Mouse (Mus musculus) heart, embryonic 16.5 days (tissue): ENCODE measurements around the gene Dock3. TPM values are rescaled to one million over a fixed set of nuclear protein-coding genes. Genes with fewer than 3 reads are reported as not detected.
A peak's percentile ranks its signal among the peaks of the same experiment; 100 is the strongest.

Source experiments
- ATAC-seq: fragments of 200-750 bp; cut with Nextera tagmentation; replicated peaks from 2 replicates; pipeline ENCODE4 v1.8.0; 2017; ENCODE audit warnings: moderate number of reproducible peaks; ENCODE audit not compliant: insufficient read depth, low FRiP score; ENCODE audit errors: extremely low read depth
- H3K27ac ChIP-seq: fragments of 300-500 bp; sonication (generic); 2 replicates; pipeline ENCODE4 v1.5.1; 2014; ENCODE audit warnings: mild to moderate bottlenecking, low read length, control low read depth, moderate library complexity
- H3K27me3 ChIP-seq: fragments of 300-500 bp; sonication (generic); 2 replicates; pipeline ENCODE4 v1.6.1; 2014; ENCODE audit warnings: low read length, mixed read lengths; ENCODE audit not compliant: control insufficient read depth, insufficient read depth
- H3K36me3 ChIP-seq: fragments of 300-500 bp; sonication (generic); 2 replicates; pipeline ENCODE4 v1.6.1; 2014; ENCODE audit not compliant: control insufficient read depth, insufficient read depth
- H3K4me1 ChIP-seq: fragments of 300-500 bp; sonication (generic); 2 replicates; pipeline ENCODE4 v1.6.1; 2014; ENCODE audit warnings: low read length, mixed read lengths; ENCODE audit not compliant: control insufficient read depth, insufficient read depth
- H3K4me2 ChIP-seq: fragments of 300-500 bp; sonication (generic); 2 replicates; pipeline ENCODE4 v1.6.1; 2014; ENCODE audit warnings: low read depth, mild to moderate bottlenecking, control low read depth, low read length
- H3K4me3 ChIP-seq: fragments of 300-500 bp; sonication (generic); 2 replicates; pipeline ENCODE4 v1.5.1; 2014; ENCODE audit warnings: mild to moderate bottlenecking, control low read depth, low read length
- H3K9ac ChIP-seq: fragments of 300-500 bp; sonication (generic); 2 replicates; pipeline ENCODE4 v1.6.1; 2014; ENCODE audit warnings: low read length, control low read depth
- H3K9me3 ChIP-seq: fragments of 300-500 bp; sonication (generic); replicated peaks from 2 replicates; pipeline ENCODE4 v1.6.1; 2016; ENCODE audit warnings: low read length; ENCODE audit not compliant: control insufficient read depth
- WGBS: fragments of 180-500 bp; shearing (Covaris S2); extraction: QIAGEN DNeasy Blood & Tissue Kit; methylation state at CpG from one replicate; pipeline ENCODE4 v1.1.7; 2014; 5-methylcytosine and 5-hydroxymethylcytosine counted together
- polyA plus RNA-seq: library from polyadenylated mRNA; unstranded; fragments of >200 nt; fragmentation: Nextera tagmentation; extraction: Ambion mirVana; gene quantifications from 2 replicates; pipeline ENCODE4 v1.2.1, GENCODE M21; 2015

Gene Dock3
- polyA plus RNA-seq, 1 experiment from 2014 or later, result 0.43 TPM

DNA sequence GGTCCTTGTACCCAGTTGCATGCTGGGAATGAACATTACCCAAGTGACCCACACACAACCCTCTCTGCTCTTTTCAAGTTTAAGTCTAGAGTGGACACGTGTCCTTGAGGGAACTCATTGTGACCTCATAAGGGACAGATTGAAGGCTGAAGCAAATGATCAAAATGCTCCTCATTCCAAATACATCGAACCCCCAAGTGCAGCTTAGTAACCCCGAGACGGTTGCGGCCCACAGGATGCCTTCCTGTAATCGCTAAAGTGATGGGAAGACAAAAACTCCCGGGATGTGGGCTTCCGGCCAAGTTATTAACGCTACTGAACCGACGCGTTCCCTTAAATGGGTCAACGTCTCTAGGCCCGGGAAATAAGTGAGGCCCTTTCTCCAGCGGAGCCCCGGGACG is 340.4 kb downstream of the Dock3 start:
- Histone ChIP-seq H3K9ac (peak overlapping the region; percentile 92), H3K4me3 (peak overlapping the region; percentile 84), H3K4me2 (peak overlapping the region; percentile 71), H3K27ac (peak overlapping the region; percentile 87), H3K9me3 (no peaks in the 10 kb centered on the region), H3K27me3 (no peaks in the 10 kb centered on the region), H3K36me3 (peaks cover 21% of the 10 kb centered on the region), H3K4me1 (peaks cover 20% of the 10 kb centered on the region)
- no peak for ATAC-seq
- 1% methylated on average over 17 of the region's 17 CpGs for WGBS

DNA sequence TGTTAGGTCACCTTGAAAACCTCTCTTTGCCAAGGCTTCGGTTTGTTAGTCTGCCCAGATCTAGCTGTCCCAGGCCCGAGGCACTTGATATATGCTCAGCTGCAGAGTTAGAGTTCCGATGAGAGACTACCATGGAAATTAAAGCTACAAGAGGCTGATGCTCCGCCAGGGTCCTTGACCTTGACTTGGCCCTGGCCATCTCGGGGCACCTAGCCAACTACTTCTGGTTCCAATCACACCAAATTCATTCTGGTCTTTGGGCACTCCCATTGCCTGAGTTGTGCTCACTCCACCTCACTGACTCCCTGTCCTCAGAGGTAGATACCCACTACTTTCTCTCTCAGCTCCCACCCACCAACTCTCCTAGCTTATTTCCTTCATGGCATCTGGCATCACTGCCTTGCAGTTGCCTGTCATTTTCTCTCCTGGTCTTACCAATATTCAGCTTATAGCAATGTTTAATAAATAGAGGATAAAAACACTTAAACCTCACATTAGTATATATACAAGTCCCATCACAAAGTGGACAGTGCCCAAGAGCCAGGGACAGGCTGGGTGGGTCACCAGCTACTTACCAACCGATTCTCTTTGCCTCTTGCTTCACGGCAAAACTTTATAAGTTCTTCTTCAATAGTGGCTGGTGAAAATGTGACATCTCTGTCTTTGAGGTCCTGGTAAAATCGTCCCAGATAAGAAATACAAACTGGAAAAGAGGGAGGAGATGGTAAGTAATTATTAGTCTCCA is 341.0 kb downstream of the Dock3 start:
- Histone ChIP-seq H3K4me3 (peak overlapping the region; percentile 84), H3K27ac (no peak overlapping the region), H3K9me3 (no peaks in the 10 kb centered on the region), H3K4me1 (peaks cover 22% of the 10 kb centered on the region), H3K36me3 (peaks cover 21% of the 10 kb centered on the region), H3K27me3 (no peaks in the 10 kb centered on the region), H3K9ac (peak overlapping the region; percentile 92), H3K4me2 (peak overlapping the region; percentile 71)
- no peak for ATAC-seq
- 42% methylated on average over 8 of the region's 8 CpGs for WGBS

GRCm38 (mm10) chr9:106889321-106889720 is 342.4 kb downstream of the Dock3 start:
- Histone ChIP-seq H3K27me3 (no peaks in the 10 kb centered on the region), H3K9me3 (no peaks in the 10 kb centered on the region), H3K4me1 (peaks cover 35% of the 10 kb centered on the region), H3K36me3 (peaks cover 21% of the 10 kb centered on the region), H3K4me3 (no peak overlapping the region), H3K27ac (no peak overlapping the region), H3K9ac (no peak overlapping the region), H3K4me2 (no peak overlapping the region)
- ATAC-seq, result no peak
- 78% methylated on average over 9 of the region's 9 CpGs for WGBS

GRCm38 (mm10) chr9:106888346-106888745 is 343.4 kb downstream of the Dock3 start:
- peaks cover 43% of the 10 kb centered on the region for H3K4me1 ChIP-seq
- peaks cover 21% of the 10 kb centered on the region for H3K36me3 ChIP-seq
- no peak overlapping the region for H3K4me3 ChIP-seq
- H3K27ac ChIP-seq, result no peak overlapping the region
- no peak for ATAC-seq
- no peaks in the 10 kb centered on the region for H3K9me3 ChIP-seq
- no peak overlapping the region for H3K4me2 ChIP-seq
- no peak overlapping the region for H3K9ac ChIP-seq
- no peaks in the 10 kb centered on the region for H3K27me3 ChIP-seq
- WGBS, result 93% methylated on average over 3 of the region's 3 CpGs

DNA sequence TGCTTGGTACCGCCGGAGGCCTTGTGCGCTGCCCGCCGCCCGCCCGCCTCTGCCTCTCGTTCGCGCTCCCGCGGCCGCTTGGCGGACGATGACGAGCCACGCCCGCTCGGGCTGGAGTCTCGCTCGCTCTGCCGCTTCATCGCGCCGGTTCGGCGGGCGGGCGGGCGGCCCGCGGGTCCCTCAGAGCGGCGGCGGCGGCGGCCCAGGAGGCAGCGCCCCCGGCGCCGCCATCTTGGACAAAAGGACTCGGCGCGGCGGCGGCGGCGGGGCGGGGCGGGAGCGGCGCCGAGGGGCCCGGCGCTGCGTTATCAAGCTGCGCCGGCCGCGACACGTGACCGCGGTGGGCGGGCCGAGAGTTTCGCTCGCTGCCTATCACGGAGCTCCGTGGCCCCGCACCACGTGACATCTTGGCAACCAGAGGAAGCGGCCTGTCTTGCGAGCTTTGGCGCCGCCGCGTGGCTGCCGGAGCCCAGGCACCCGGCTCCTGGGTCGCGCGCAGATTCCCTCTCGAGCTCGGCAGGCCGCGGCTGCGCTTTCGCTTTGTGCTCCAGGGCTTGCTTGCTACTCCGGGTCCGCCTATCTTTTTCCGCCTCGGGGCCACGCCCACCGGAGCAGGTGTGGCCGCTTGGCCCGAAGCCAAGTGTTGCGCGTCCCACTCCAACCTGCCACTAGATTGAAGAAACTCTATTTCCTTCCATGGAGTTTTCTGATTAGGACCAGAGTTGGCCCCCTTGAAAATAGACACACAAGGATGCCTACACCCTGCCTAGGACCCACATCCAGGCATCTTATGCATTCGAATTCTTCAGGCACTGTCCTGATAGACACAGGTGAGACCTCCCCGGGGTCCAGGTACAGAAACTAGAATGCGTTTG is 344.6 kb downstream of the Dock3 start, which contains the start of gene Rbm15b:
Gene Rbm15b (minus strand): TSS at position 601 of the 875 bp plus-strand sequence.
- H3K27ac ChIP-seq, result peak within 1 kb of the TSS; percentile 79
- peaks cover 23% of the 10 kb centered on the region for H3K36me3 ChIP-seq
- H3K27me3 ChIP-seq, result no peaks in the 10 kb centered on the region
- peak; percentile 81 for ATAC-seq
- no peaks in the 10 kb centered on the region for H3K9me3 ChIP-seq
- H3K9ac ChIP-seq, result peak within 1 kb of the TSS; percentile 92
- WGBS, result 2% methylated on average over 99 of the region's 101 CpGs
- H3K4me2 ChIP-seq, result peak within 1 kb of the TSS; percentile 79
- H3K4me3 ChIP-seq, result peak within 1 kb of the TSS; percentile 79
- H3K4me1 ChIP-seq, result peaks cover 46% of the 10 kb centered on the region

- no peaks in the 10 kb centered on the region for H3K9me3 ChIP-seq
- 0 out of 2 replicates have a peak, but pooled peaks have one; percentile 10 for ATAC-seq
- H3K4me2 ChIP-seq, result peak overlapping the region; percentile 79
- H3K9ac ChIP-seq, result peak overlapping the region; percentile 92
- under 1% methylated on average over 102 of the region's 107 CpGs for WGBS
- H3K4me1 ChIP-seq, result peaks cover 46% of the 10 kb centered on the region
- peaks cover 23% of the 10 kb centered on the region for H3K36me3 ChIP-seq
- peak overlapping the region; percentile 79 for H3K4me3 ChIP-seq
- H3K27ac ChIP-seq, result peak overlapping the region; percentile 79
- H3K27me3 ChIP-seq, result no peaks in the 10 kb centered on the region
Observed at GRCm38 (mm10) chr9:106885901-106886731, 345.6 kb downstream of the Dock3 start.

DNA sequence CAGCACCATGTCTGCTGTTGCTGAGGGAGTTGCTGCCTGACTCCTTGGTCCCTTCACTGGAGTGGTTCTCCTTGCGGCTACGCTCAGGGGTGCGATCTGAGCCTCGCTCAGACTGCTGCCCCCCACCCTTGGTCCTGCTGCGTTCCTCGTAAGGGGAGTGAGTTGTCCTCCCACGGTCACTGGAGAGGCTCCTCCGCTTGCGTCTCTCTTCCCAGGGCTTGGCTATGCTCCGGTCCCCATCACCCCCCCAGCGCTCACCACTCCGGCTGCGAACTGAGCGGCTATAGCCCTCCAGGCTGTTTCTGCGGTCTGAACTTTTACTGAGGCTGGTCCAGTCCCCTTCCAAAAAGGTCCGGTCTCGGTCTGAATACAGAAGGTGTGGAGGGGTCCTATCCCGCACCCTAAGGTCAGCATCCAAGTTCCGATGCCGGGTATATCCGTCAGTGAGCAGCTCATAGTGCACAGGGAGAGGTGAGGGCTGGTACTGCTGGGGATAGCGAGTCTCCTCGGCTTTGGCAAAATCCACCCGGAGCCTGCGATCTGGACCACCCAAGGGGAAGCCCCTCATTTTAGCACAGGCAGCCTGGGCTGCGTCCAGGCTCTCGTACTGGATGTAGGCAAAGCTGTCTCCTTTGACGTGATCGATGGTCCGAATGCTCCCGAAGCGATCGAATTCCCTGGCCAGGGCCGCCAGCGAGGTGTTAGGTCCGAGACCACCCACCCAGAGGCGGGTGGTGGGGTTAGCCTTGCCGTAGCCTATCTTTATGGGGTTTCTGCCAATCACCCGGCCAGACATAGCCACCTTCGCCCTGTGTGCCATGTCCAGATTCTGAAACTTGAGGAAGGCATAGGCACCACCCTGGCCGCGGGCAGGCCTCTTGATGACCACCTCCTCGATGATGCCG is 346.5 kb downstream of the Dock3 start:
- whole genome bisulfite sequencing, result 23% methylated on average over 44 of the region's 44 CpGs
- Histone ChIP-seq H3K4me2 (peak overlapping the region; percentile 79), H3K9me3 (no peaks in the 10 kb centered on the region), H3K27ac (no peak overlapping the region), H3K27me3 (no peaks in the 10 kb centered on the region), H3K4me1 (peaks cover 37% of the 10 kb centered on the region), H3K36me3 (peaks cover 25% of the 10 kb centered on the region), H3K9ac (peak overlapping the region; percentile 92), H3K4me3 (peak overlapping the region; percentile 79)
- no peak for ATAC-seq

DNA sequence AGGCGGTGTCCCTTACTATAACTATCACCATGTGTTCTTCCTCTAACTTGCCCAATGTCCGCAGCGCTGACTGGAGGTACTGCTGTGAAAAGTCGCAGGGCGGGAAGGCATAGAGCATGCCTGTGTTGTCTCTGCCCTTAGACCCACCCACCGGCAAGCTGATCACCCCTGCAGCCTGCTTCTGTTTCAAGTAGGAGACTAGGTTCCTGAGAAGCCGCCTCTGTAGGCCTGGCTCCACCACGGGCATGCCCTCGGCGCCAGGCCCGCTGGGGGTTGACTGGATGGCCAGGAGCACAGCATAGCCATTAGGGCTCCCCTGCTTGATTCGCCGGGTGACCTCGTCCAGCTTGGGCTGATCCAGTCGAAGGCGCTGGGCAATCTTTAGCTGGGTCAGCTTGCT is 347.4 kb downstream of the Dock3 start:
- H3K9me3 ChIP-seq, result no peaks in the 10 kb centered on the region
- peak overlapping the region; percentile 79 for H3K4me2 ChIP-seq
- peak overlapping the region; percentile 57 for H3K9ac ChIP-seq
- peak overlapping the region; percentile 79 for H3K4me3 ChIP-seq
- ATAC-seq, result no peak
- 31% methylated on average over 16 of the region's 16 CpGs for WGBS
- no peak overlapping the region for H3K27ac ChIP-seq
- no peaks in the 10 kb centered on the region for H3K27me3 ChIP-seq
- peaks cover 32% of the 10 kb centered on the region for H3K4me1 ChIP-seq
- H3K36me3 ChIP-seq, result peaks cover 19% of the 10 kb centered on the region
